Mouse (Mus musculus) MEL (cell line): ENCODE measurements around the gene Hoxb8.

Experiments used
- CTCF ChIP-seq, 3 experiments: IDR thresholded peaks in 2 of 3; conservative IDR thresholded peaks in 1 of 3; 2 replicates each; pipeline ENCODE4 v1.5.1; 2011 to 2012; ENCODE audit warnings: low read length in 3 of 3, low read depth in 2 of 3, mild to moderate bottlenecking in 2 of 3, improper control_type of control experiment in 1 of 3, inconsistent platforms in 1 of 3, mixed read lengths in 1 of 3, moderate library complexity in 1 of 3; ENCODE audit not compliant: control insufficient read depth in 1 of 3, insufficient read depth in 1 of 3, poor library complexity in 1 of 3, severe bottlenecking in 1 of 3
- EP300 ChIP-seq, 2 experiments: IDR thresholded peaks; 2 replicates each; pipeline ENCODE4 v1.6.1; 2011; ENCODE audit warnings: improper control_type of control experiment in 2 of 2, low read length in 2 of 2, low read depth in 1 of 2, mild to moderate bottlenecking in 1 of 2
- HCFC1 ChIP-seq: IDR thresholded peaks from 2 replicates; pipeline ENCODE4 v1.6.1; 2012; ENCODE audit warnings: low read depth, mild to moderate bottlenecking, inconsistent platforms, low read length, improper control_type of control experiment, moderate library complexity
- MAX ChIP-seq: IDR thresholded peaks from 2 replicates; pipeline ENCODE4 v1.6.1; 2011; ENCODE audit warnings: low read length, improper control_type of control experiment
- MXI1 ChIP-seq: IDR thresholded peaks from 2 replicates; pipeline ENCODE4 v1.6.1; 2011; ENCODE audit warnings: mild to moderate bottlenecking, low read depth, low read length, improper control_type of control experiment
- POLR2A ChIP-seq, 2 experiments: IDR thresholded peaks; 2 replicates each; pipeline ENCODE4 v1.6.1; 2011 to 2012; ENCODE audit warnings: low read length in 2 of 2, mild to moderate bottlenecking in 2 of 2, control low read depth in 1 of 2, improper control_type of control experiment in 1 of 2, low read depth in 1 of 2, moderate library complexity in 1 of 2; ENCODE audit not compliant: control insufficient read depth in 1 of 2, insufficient read depth in 1 of 2, poor library complexity in 1 of 2
- RCOR1 ChIP-seq: IDR thresholded peaks from 2 replicates; pipeline ENCODE4 v1.6.1; 2012; ENCODE audit warnings: low read depth, mild to moderate bottlenecking, inconsistent platforms, low read length, improper control_type of control experiment

DNA sequence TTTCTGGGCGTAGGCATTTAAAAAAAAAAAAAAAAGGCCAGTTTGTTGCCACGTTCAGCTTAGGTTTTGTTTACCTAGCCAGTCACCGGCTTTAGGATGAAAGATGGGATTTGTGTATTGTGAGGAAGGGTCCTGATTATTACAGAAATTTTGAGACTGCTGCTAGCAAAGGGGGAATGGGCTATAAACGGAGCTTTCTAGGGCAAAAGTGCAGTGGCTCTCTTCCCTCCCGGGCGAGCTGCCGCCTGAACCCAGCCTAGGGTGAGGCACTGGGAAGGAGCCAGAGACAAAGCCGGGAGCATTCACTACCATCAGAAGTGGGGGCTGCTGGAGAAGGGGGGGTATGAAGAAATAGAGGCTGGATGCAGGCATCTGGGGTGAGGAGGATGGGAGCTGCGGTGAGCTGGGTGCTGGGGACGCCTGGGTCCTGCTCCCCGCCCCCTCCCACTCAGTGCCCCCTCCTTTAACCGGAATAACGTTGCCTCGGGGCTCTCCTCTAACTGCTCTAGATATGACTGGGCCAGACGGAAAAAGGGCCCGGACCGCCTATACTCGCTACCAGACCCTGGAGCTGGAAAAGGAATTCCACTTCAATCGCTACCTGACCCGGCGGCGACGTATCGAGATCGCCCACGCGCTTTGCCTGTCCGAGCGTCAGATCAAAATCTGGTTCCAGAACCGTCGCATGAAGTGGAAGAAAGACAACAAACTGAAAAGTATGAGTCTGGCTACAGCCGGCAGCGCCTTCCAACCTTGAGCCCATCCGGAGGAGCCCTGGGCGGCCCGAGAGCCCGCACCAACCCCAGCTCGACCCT lies 22.9 kb downstream of the Hoxb8 start:
- TF ChIP-seq CTCF (IDR thresholded peaks at IDR 0.05 in 2 of 3, conservative IDR thresholded peaks at IDR 0.05 in 1 of 3; ENCODE audit: control insufficient read depth in 1 of 3, insufficient read depth in 1 of 3, low read depth in 2 of 3, low read length in 3 of 3, poor library complexity in 1 of 3, severe bottlenecking in 1 of 3) (no peak), RCOR1 (no peak), POLR2A (IDR thresholded peaks at IDR 0.05; ENCODE audit: control insufficient read depth in 1 of 2, insufficient read depth in 1 of 2, low read depth in 1 of 2, low read length in 2 of 2, poor library complexity in 1 of 2) (no peak), MXI1 (no peak), EP300 (IDR thresholded peaks at IDR 0.05; ENCODE audit: low read depth in 1 of 2, low read length in 2 of 2) (no peak), MAX (no peak), HCFC1 (no peak)
